Mouse (Mus musculus): ENCODE results near the gene Cdc42bpg.

Gene Cdc42bpg

DNA sequence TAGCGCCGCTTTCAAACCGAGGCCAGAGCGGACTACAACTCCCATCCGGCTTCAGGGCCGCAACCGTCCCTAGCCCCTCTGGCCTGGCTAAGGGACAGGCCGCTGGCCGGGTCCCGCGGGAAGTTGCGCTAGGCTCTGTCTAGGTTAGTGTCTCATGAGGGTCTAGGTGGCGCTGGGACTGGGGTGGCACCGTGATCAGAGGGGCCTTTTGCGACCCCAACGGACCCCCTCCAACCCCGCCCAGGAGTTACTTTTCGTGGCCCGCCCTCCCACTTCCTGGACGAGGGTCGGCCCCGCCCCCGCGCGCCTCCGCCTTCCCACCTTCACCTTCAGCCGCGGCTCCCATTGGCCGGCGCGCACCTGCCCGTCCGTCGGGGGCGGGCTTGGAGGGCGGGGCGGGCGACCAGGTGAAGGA, at the start of gene Cdc42bpg:
Gene Cdc42bpg, plus strand, starts transcription at position 320 of the 415 bp plus-strand sequence.
- DNase-seq (ENCODE audit: low spot score in 2 of 2): peak; percentile 89 to 94

DNA sequence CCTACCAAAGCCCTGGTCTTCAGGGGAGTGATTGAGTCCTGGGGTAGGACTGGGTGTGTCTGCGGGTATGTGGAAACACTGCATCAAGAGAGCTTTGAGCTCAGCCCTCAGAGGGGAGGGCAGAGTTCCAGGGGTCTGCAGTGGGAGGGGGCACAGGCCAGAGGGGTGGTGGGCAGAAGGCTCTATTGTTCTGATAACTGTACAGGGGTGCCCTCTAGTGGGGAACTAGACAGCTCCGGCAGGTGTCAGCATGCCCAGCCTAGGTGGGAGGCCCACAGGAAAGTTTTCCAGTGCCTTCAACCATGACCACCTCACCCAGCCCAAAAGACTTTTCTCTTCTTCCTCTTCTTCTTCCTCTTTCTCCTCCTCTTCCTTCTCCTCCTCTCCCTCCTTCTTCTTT, 45.8 kb upstream of the Cdc42bpg start:
- DNase-seq (ENCODE audit: low spot score in 2 of 2): no peak

DNA sequence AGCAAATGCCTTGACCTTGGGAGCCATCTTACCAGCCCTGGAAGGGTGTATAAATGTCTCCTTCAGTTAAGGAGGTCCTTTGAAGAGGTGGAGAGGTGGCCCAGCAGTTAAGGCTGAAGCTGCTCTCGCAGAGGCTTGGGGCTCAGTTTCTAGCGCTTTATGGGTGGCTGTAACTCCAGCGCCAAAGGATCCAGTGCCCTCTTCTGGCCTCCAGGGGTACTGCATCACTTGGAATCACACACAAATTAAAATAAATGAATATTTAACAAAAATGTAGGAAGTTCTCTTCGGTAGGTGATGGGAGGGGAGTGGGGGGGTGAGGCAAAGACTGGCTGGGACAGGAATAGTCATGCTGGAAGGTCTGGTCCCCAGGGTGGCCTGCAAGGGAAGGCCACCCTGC, 45.3 kb upstream of the Cdc42bpg start:
- DNase-seq (ENCODE audit: low spot score in 2 of 2): no peak

DNA sequence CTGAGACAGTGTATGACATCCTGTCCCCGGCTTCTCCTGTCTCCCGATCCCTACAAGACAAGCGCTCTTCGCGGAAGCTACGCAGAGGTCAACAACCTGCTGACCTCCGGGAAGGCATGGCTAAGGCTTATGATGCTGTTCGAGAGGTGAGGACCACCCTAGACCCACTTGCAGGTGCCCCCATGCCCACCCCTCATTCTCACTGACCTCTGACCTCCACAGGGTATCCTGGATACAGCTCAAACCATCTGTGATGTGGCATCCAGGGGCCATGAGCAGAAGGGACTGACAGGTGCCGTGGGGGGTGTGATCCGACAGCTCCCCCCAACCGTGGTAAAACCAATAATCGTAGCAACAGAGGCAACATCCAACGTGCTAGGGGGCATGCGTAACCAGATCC, 44.9 kb upstream of the Cdc42bpg start:
- DNase-seq (ENCODE audit: low spot score in 2 of 2): no peak

- DNase-seq (ENCODE audit: low spot score in 2 of 2): peak; percentile 82 to 96
Observed at GRCm38 (mm10) chr19:6262222-6262621, 44.0 kb upstream of the Cdc42bpg start.

GRCm38 (mm10) chr19:6262839-6263433, 43.3 kb upstream of the Cdc42bpg start:
- DNase-seq (ENCODE audit: low spot score in 2 of 2): no peak

DNA sequence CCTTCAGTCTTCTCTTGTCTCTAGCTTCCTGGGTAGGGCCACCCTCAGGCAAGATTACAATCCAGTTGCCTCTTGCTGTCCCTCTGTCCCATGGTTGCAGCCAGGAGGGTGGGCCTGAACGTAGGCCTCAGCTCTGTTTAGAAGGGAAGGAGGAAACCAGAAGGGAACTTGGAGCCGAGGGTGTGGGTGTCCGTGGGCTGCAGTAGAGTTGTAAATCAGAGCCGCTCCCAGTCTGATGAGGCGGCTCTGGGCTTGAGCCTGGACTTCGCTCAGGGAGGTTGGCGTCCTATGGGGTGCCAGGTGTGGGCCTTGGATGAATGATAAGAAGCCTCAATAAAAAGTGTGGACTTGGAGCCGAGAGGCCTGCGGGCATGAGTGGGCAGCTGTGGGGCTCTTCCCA, 42.1 kb upstream of the Cdc42bpg start:
- DNase-seq (ENCODE audit: low spot score in 2 of 2): no peak

- no peak for DNase-seq (ENCODE audit: low spot score in 2 of 2)
Observed at GRCm38 (mm10) chr19:6264945-6265344, 41.3 kb upstream of the Cdc42bpg start.

DNA sequence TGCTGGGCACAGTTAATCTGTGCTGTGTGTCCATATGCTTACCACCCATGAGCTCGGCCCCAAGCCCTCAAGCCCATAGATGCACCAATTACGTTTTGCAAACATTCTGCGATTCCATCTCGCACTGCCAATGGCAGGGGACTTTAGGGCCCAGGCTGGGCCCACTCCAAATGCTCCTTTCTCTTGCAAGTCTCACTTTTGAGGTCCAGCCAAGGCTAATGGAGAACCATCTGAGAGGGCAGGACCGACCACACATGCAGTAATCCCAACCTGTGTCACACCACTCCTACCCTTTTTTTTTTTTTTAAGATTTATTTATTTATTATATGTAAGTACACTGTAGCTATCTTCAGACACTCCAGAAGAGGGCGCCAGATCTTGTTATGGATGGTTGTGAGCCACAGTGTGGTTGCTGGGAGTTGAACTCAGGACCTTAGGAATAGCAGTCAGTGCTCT, 40.5 kb upstream of the Cdc42bpg start:
- no peak for DNase-seq (ENCODE audit: low spot score in 2 of 2)

DNA sequence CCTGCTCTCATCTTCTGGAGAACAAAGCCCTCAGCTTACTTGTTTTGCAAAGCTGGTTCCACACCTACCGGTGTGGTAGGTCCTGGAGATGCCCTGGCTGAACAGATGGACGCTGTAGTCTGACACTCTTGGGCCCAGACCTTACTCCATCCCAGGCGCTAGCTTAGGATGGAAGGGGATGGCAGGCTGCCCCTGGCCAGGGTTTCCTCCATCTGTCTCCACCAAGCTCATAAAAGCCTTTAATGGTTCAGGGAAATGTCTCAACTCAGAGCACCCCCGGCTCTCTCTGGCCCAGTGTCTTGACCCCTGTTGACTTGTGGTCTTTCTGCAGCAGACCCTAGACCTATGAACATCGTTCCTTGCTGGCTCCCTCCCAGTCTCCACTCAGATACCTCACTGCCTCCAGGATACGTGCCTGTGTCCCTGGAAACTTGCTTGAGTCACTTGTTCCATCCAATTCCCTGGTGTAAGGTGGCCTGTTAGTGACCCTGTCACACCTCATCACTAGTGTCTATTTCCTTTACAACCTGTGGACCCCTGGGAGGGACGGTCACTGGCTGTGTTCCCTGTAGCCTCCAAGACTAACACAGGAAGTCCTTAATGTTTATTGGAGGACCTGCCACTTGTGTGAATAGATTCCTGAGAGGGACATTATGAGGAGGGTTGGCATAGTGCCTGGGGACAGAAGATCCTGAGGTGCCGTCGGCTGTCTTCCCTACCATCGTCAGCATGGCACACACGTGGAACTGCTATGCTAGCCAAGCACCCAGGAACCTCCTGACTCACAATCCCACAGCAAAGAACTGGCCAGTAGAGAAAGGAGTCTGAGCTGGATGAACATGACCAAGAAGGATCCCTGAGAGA, 38.7 kb upstream of the Cdc42bpg start:
- DNase-seq (ENCODE audit: low spot score in 2 of 2): no peak

DNA sequence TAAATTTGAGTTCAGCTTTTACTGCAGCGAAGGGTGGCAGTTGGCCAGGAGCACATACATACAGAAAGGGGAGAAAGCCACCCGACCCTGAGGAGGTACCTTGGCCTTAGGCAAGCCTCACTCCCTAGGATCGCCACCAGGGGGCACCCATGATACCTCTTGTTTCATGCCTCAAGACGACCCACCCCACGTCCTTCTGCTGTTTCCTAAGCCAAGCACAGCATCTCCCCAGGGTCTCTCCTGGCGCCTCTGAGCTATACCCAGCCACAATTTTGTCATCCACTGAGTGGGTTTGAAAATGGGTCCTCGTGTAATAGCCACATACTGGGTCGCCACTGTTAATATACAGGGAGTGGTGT, 38.1 kb upstream of the Cdc42bpg start:
- peak; percentile 88 to 97 for DNase-seq (ENCODE audit: low spot score in 2 of 2)

GRCm38 (mm10) chr19:6268670-6269132, 37.6 kb upstream of the Cdc42bpg start:
- DNase-seq (ENCODE audit: low spot score in 2 of 2): no peak

- DNase-seq (ENCODE audit: low spot score in 2 of 2): no peak
Observed at GRCm38 (mm10) chr19:6269798-6270475, 36.3 kb upstream of the Cdc42bpg start.

DNA sequence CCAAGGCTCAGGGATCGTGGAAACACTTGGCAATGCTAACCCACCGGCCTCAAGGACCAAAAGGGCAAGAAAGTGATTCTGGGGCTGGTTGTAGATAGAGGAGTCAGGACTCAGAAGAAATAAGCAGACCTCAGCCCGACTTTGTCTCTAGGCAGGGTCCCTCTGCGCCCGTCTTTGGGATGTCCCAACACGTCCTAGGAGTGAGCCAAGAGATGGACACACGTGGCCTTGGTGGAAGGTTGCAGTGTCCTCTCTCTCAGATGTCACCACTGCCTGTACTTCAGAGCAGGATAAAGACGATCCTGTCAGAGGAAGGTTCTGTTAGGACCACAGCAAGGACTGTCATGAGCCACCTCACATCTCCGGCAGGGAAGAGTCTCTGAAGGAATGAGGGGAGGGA, 35.6 kb upstream of the Cdc42bpg start:
- no peak for DNase-seq (ENCODE audit: low spot score in 2 of 2)

GRCm38 (mm10) chr19:6271206-6271605, 35.0 kb upstream of the Cdc42bpg start:
- DNase-seq (ENCODE audit: low spot score in 2 of 2): no peak

DNA sequence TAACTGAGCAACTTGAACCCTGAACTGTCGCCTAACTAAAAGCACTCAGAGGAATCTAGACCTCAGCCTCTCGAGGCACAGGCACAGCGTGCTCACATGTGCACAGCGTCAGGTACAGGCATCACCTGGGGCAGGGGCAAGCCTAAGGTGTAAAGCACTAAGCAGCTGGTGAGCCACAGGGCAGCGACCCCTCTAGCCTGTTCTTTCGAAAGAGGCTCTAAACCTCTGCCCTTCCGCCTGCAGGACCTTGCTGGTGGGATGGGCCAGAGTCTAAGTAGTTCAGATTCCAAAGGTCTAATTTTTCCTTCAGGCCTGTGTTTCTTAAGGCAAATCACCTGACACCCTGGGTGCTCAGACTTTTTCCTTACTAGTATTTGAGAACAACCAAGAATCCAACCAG, 34.2 kb upstream of the Cdc42bpg start:
- no peak for DNase-seq (ENCODE audit: low spot score in 2 of 2)

DNA sequence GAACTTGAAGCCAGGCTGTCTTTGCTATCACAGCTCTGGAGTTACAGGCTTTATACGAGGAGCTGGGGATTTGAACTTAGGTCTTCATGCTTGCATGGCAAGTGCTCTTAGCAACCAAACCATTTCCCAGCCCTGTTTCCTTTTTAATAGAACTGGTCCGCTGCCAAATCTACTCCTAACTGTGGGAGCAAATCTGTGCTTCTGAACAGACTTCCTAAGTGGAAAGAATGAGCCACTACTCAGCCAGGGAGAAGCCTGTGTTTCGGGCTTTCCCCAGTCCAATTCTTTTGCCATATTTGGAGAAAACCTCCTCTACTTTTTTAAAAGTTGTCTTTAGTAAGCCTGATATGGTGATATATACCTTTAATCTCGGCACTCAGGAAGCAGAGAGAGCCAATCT, 33.5 kb upstream of the Cdc42bpg start:
- DNase-seq (ENCODE audit: low spot score in 2 of 2): no peak

- no peak for DNase-seq (ENCODE audit: low spot score in 2 of 2)
Observed at GRCm38 (mm10) chr19:6273592-6273991, 32.7 kb upstream of the Cdc42bpg start.

DNA sequence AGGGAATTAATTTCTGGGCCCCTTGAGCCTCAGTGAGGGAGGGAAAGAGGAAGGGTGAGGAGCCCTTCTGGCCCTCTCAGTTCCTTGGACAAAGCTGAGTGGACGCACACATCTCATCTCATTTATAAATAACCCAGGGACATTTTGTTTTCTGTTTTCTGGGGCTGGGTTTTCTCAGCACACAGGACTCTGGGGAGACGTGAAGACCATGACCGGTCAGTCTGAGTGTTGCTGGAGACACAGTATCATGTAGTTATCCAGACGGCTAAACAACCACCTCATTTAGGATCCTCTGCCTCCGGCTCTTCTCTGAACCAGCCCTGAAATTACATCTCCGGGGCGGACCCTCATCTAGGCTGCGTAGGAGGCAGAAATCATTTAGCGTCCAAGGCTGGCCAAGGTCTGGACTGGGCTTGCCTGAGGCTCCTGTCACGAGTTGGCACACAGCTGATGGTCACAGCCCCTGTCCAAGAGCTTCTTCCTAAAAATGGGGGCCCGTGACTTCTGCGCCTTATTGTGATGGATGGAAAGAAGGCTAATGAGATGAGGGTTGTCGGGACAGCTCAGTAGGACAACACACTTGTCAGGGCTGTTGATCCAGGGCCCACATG, 32.2 kb upstream of the Cdc42bpg start:
- DNase-seq (ENCODE audit: low spot score in 2 of 2): no peak

DNA sequence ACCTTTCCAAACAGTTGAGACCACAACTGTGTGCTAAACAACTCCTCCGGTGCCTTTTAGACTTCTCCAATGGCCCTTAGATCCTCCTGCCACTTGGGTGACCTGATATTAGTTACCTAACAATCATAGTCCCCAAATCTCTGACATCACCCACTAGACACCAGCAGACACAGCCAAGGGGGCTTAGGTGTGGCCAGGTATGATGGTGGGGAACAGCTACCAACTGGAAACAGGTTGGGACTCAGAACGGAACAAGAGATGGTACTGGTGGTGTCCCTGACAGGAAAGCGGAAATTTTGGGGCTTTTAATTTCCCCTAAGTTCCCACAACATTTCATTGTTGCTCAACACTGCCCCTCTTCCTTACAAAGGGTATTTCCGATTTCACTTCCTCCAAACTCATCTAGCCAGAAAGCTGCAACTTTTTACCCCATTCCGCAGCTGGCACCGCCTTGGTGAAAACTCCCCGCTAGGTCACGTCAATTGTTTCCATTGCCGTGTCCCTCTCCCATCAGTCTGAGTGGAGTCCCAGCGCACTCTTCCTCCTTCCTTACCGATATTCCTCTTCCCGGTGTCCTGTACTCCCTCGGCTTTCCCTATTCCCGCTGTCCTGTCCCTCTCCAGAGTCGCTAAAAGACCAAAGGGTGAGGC, 30.4 kb upstream of the Cdc42bpg start:
- DNase-seq (ENCODE audit: low spot score in 2 of 2): peak; percentile 49 to 81
